Mouse (Mus musculus) left cerebral cortex, postnatal 14 days (tissue): ENCODE measurements at regions not wholly inside any gene's neighbourhood (a gene's known extent, or its start where the extent isn't known, plus 50 kb on each side); places are given as distances from the start of the nearest gene placed in this dataset.
A peak's percentile ranks its signal among the peaks of the same experiment; 100 is the strongest.

Source experiments
- DNase-seq, 2 experiments: peaks; one replicate each; pipeline ENCODE4 v3.0.0; 2021 to 2022; ENCODE audit warnings: low spot score in 2 of 2, mixed read lengths in 1 of 2
- intact Hi-C: fragments of 180-260 bp; cut with DNase I; formaldehyde crosslinking; loops from one replicate; pipeline ENCODE4 v1.15.1; 2025

GRCm38 (mm10) chrX:86490309-86490708 is 185.4 kb upstream of the Mageb4 start:
- peak; percentile 3 to 9 for DNase-seq
- intact Hi-C loops: no loop called here
